Mouse (Mus musculus): Measurements from ENCODE around the gene Prkar1a. TPM values are rescaled to one million over a fixed set of nuclear protein-coding genes. Genes with fewer than 3 reads are reported as not detected.

Gene Prkar1a
- polyA plus RNA-seq, 1 experiment, result 164 TPM

GRCm38 (mm10) chr11:109700761-109701160, 51.6 kb downstream of the Prkar1a start:
- Histone ChIP-seq H3K4me1 (ENCODE audit: control insufficient read depth, insufficient read depth, low read length) (peaks cover 23% of the 10 kb centered on the region), H3K27ac (ENCODE audit: insufficient read depth, low read depth, low read length) (no peak overlapping the region), H3K4me3 (ENCODE audit: insufficient read depth, low read length) (no peak overlapping the region)
- TF ChIP-seq CTCF (IDR thresholded peaks at IDR 0.05; ENCODE audit: low read depth, low read length), result no peak
- no peak for TF ChIP-seq POLR2A (IDR thresholded peaks at IDR 0.05; ENCODE audit: borderline replicate concordance, low read depth, low read length)

GRCm38 (mm10) chr11:109702031-109702815, 53.0 kb downstream of the Prkar1a start:
- no peak overlapping the region for H3K27ac ChIP-seq (ENCODE audit: insufficient read depth, low read depth, low read length)
- H3K4me1 ChIP-seq (ENCODE audit: control insufficient read depth, insufficient read depth, low read length), result peaks cover 28% of the 10 kb centered on the region
- H3K4me3 ChIP-seq (ENCODE audit: insufficient read depth, low read length), result no peak overlapping the region
- TF ChIP-seq POLR2A (IDR thresholded peaks at IDR 0.05; ENCODE audit: borderline replicate concordance, low read depth, low read length), result no peak
- TF ChIP-seq CTCF (IDR thresholded peaks at IDR 0.05; ENCODE audit: low read depth, low read length), result no peak

GRCm38 (mm10) chr11:109703845-109704244, 54.6 kb downstream of the Prkar1a start:
- Histone ChIP-seq H3K4me3 (ENCODE audit: insufficient read depth, low read length) (no peak overlapping the region), H3K4me1 (ENCODE audit: control insufficient read depth, insufficient read depth, low read length) (peaks cover 28% of the 10 kb centered on the region), H3K27ac (ENCODE audit: insufficient read depth, low read depth, low read length) (no peak overlapping the region)
- TF ChIP-seq POLR2A (IDR thresholded peaks at IDR 0.05; ENCODE audit: borderline replicate concordance, low read depth, low read length), result no peak
- no peak for TF ChIP-seq CTCF (IDR thresholded peaks at IDR 0.05; ENCODE audit: low read depth, low read length)

- Histone ChIP-seq H3K27ac (ENCODE audit: insufficient read depth, low read depth, low read length) (no peak overlapping the region), H3K4me3 (ENCODE audit: insufficient read depth, low read length) (no peak overlapping the region)
Observed at GRCm38 (mm10) chr11:109704311-109705205, 55.4 kb downstream of the Prkar1a start.

GRCm38 (mm10) chr11:109705336-109706054, 56.3 kb downstream of the Prkar1a start:
- H3K4me1 ChIP-seq (ENCODE audit: control insufficient read depth, insufficient read depth, low read length), result peaks cover 28% of the 10 kb centered on the region
- TF ChIP-seq POLR2A (IDR thresholded peaks at IDR 0.05; ENCODE audit: borderline replicate concordance, low read depth, low read length) (no peak), CTCF (IDR thresholded peaks at IDR 0.05; ENCODE audit: low read depth, low read length) (no peak)
- no peak overlapping the region for H3K4me3 ChIP-seq (ENCODE audit: insufficient read depth, low read length)
- no peak overlapping the region for H3K27ac ChIP-seq (ENCODE audit: insufficient read depth, low read depth, low read length)

More at GRCm38 (mm10) chr11:109704311-109705205, 55.4 kb downstream of the Prkar1a start:
- H3K4me1 ChIP-seq (ENCODE audit: control insufficient read depth, insufficient read depth, low read length), result peaks cover 28% of the 10 kb centered on the region
- TF ChIP-seq POLR2A (IDR thresholded peaks at IDR 0.05; ENCODE audit: borderline replicate concordance, low read depth, low read length) (no peak), CTCF (IDR thresholded peaks at IDR 0.05; ENCODE audit: low read depth, low read length) (no peak)

GRCm38 (mm10) chr11:109706055-109706412, 56.8 kb downstream of the Prkar1a start:
- H3K27ac ChIP-seq (ENCODE audit: insufficient read depth, low read depth, low read length), result no peak overlapping the region

GRCm38 (mm10) chr11:109706586-109706985, 57.4 kb downstream of the Prkar1a start:
- H3K4me1 ChIP-seq (ENCODE audit: control insufficient read depth, insufficient read depth, low read length), result peaks cover 28% of the 10 kb centered on the region
- H3K4me3 ChIP-seq (ENCODE audit: insufficient read depth, low read length), result no peak overlapping the region
- no peak overlapping the region for H3K27ac ChIP-seq (ENCODE audit: insufficient read depth, low read depth, low read length)
- TF ChIP-seq CTCF (IDR thresholded peaks at IDR 0.05; ENCODE audit: low read depth, low read length), result no peak

More at GRCm38 (mm10) chr11:109706055-109706412, 56.8 kb downstream of the Prkar1a start:
- Histone ChIP-seq H3K4me3 (ENCODE audit: insufficient read depth, low read length) (no peak overlapping the region), H3K4me1 (ENCODE audit: control insufficient read depth, insufficient read depth, low read length) (peaks cover 28% of the 10 kb centered on the region)
- TF ChIP-seq POLR2A (IDR thresholded peaks at IDR 0.05; ENCODE audit: borderline replicate concordance, low read depth, low read length) (no peak), CTCF (IDR thresholded peaks at IDR 0.05; ENCODE audit: low read depth, low read length) (no peak)

- no peak overlapping the region for H3K27ac ChIP-seq (ENCODE audit: insufficient read depth, low read depth, low read length)
- TF ChIP-seq CTCF (IDR thresholded peaks at IDR 0.05; ENCODE audit: low read depth, low read length), result no peak
- TF ChIP-seq POLR2A (IDR thresholded peaks at IDR 0.05; ENCODE audit: borderline replicate concordance, low read depth, low read length), result no peak
- H3K4me3 ChIP-seq (ENCODE audit: insufficient read depth, low read length), result no peak overlapping the region
- peaks cover 28% of the 10 kb centered on the region for H3K4me1 ChIP-seq (ENCODE audit: control insufficient read depth, insufficient read depth, low read length)
Observed at GRCm38 (mm10) chr11:109707442-109707841, 58.2 kb downstream of the Prkar1a start.

- peaks cover 25% of the 10 kb centered on the region for H3K4me1 ChIP-seq (ENCODE audit: control insufficient read depth, insufficient read depth, low read length)
- TF ChIP-seq POLR2A (IDR thresholded peaks at IDR 0.05; ENCODE audit: borderline replicate concordance, low read depth, low read length), result no peak
- no peak for TF ChIP-seq CTCF (IDR thresholded peaks at IDR 0.05; ENCODE audit: low read depth, low read length)
- no peak overlapping the region for H3K27ac ChIP-seq (ENCODE audit: insufficient read depth, low read depth, low read length)
Observed at GRCm38 (mm10) chr11:109708786-109709185, 59.6 kb downstream of the Prkar1a start.

More at GRCm38 (mm10) chr11:109708786-109709185, 59.6 kb downstream of the Prkar1a start:
- H3K4me3 ChIP-seq (ENCODE audit: insufficient read depth, low read length), result no peak overlapping the region
